Mouse (Mus musculus) Patski (cell line): ENCODE measurements around the gene Tmtc2. TPM values are rescaled to one million over a fixed set of nuclear protein-coding genes. Genes with fewer than 3 reads are reported as not detected.
A peak's percentile ranks its signal among the peaks of the same experiment; 100 is the strongest.

ENCODE experiments used
- ATAC-seq: fragments of 100-300 bp; one replicate; pipeline ENCODE4 v1.8.0; 2021
- CTCF ChIA-PET: fragments of 350-600 bp; sonication (Branson Sonifier 250); formaldehyde crosslinking; loops from one replicate; lab custom pipeline; 2022; ENCODE audit warnings: inconsistent platforms; lab: Charles Lee
- POLR2A ChIA-PET: fragments of 350-600 bp; sonication (Branson Sonifier 250); formaldehyde crosslinking; loops from one replicate; lab custom pipeline; 2022; ENCODE audit warnings: antibody characterized with exemption, inconsistent platforms; lab: Charles Lee
- DNase-seq: peaks from one replicate; pipeline ENCODE4 v3.0.0-alpha.2; 2011; ENCODE audit warnings: low read depth, low spot score
- H3K27me3 ChIP-seq: fragments of 371-371 bp; one replicate; pipeline ENCODE4 v1.5.1; 2021
- CTCF ChIP-seq: fragments of 100-300 bp; IDR thresholded peaks from one replicate; pipeline ENCODE4 v1.5.1; 2021
- in situ Hi-C: fragments of 300-500 bp; cut with MboI; formaldehyde crosslinking; loops from 3 replicates; pipeline ENCODE4 v1.11.1; 2018; ENCODE audit warnings: low pct_unique_long_range_greater_than_20kb, mixed read lengths
- polyA plus RNA-seq: library from polyadenylated mRNA; unstranded; gene quantifications from one replicate; pipeline ENCODE4 v1.2.3, GENCODE M21; 2021

Tmtc2 gene
- polyA plus RNA-seq, 1 experiment from 2014 or later, result 0.77 TPM

DNA sequence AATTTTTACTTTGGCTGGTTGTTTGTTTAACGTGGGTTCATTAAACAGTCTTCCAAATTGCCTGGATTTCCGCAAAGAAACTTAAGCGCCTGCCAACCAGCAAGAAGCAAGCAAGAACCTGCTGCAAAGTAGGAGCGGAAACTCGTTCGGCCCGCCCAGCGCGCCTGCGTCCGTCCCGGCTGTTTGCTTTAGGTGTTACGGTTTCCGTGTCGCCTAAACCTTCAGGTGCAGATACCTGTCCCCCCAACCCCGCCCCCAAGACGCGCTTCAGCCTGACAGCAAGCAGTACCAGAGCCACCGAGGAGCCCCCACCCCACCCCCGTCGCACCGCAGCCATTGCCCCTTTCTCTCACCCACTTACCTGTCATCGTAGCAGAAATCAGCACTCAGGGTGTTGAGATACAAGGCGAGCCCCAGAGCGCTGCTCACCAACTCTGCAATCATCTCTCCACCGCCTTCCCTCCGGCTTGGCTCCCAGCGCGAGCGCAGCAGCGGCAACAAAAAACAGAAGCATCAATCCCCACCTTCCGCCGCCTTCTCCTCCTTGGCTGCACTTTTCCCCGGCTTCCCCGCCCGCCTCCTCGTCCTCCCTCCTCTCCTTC lies 844 bp downstream of the Tmtc2 start:
- in situ Hi-C loops, result loop anchor here (10.0 kb wide), 1 partner anchor 141 kb away; no protein-coding TSS in a partner anchor
- DNase-seq (no peak), ATAC-seq (peak; percentile 6)
- ChIA-PET CTCF (no interaction called here), POLR2A (no interaction called here)
- TF ChIP-seq CTCF, result no peak
- no peaks in the 10 kb centered on the region for H3K27me3 ChIP-seq

- in situ Hi-C loops, result loop anchor here (10.0 kb wide), 1 partner anchor 142 kb away; no protein-coding TSS in a partner anchor
- no peaks in the 10 kb centered on the region for H3K27me3 ChIP-seq
- ChIA-PET CTCF (interaction anchor here (1.2 kb wide), 1 partner anchor 142 kb away, joined by 3 read pairs; no protein-coding TSS in a partner anchor), POLR2A (no interaction called here)
- no peak for TF ChIP-seq CTCF
- DNase-seq, result no peak
- ATAC-seq, result no peak
Measured at GRCm38 (mm10) chr10:105572829-105573228, 1.4 kb downstream of the Tmtc2 start.

GRCm38 (mm10) chr10:105572301-105572700 lies 1.9 kb downstream of the Tmtc2 start:
- POLR2A ChIA-PET, result no interaction called here
- in situ Hi-C loops, result loop anchor here (10.0 kb wide), 1 partner anchor 142 kb away; no protein-coding TSS in a partner anchor
- no peak for TF ChIP-seq CTCF
- CTCF ChIA-PET, result interaction anchor here (1.2 kb wide), 1 partner anchor 143 kb away, joined by 3 read pairs; no protein-coding TSS in a partner anchor
- DNase-seq (no peak), ATAC-seq (no peak)
- no peaks in the 10 kb centered on the region for H3K27me3 ChIP-seq

GRCm38 (mm10) chr10:105571831-105572230 lies 2.4 kb downstream of the Tmtc2 start:
- DNase-seq (no peak), ATAC-seq (no peak)
- TF ChIP-seq CTCF, result no peak
- H3K27me3 ChIP-seq, result no peaks in the 10 kb centered on the region
- CTCF ChIA-PET, result interaction anchor here (1.2 kb wide), 1 partner anchor 143 kb away, joined by 3 read pairs; no protein-coding TSS in a partner anchor
- POLR2A ChIA-PET, result no interaction called here
- in situ Hi-C loops, result loop anchor here (10.0 kb wide), 1 partner anchor 143 kb away; no protein-coding TSS in a partner anchor

DNA sequence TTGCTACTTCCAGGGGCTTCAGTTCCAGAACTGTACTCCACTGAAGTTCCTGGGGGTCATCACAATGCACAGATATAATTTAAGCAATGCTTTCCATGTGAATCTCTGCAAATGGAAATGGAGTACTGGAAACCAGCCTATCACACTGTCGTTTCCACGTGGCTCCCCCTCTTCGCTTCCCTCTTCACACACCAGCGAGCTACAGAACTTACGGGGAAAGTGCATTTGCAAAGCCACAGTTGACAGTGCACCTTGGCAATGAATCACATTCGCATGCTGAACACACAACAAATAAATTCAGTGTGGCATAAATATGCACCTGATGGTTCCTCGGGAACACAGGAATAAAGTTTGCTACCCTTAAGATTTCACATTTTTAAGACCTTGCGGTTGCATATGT lies 3.2 kb downstream of the Tmtc2 start:
- in situ Hi-C loops, result loop anchor here (10.0 kb wide), 1 partner anchor 144 kb away; no protein-coding TSS in a partner anchor
- POLR2A ChIA-PET, result no interaction called here
- no peak for TF ChIP-seq CTCF

DNA sequence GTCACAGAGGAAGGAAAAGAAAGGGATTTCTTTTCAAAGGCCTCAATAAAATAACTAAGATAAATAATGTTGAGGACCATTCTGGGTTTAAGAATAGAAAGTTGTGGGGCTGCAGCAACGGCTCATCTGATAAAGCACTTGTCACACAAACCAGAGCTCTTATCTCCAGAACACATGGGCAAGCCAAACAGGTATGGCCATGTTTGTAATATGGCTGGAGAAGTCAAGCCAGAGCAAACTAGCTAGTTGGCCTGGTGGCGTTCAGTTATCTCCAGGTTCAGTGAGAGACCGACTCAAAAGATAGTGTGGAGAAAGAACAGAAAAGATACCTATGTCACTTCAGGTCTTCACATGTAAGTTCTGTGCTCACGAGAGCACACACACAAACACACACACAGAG lies 4.7 kb downstream of the Tmtc2 start:
- in situ Hi-C loops, result no loop called here

More for the DNA sequence above, 3.2 kb downstream of the Tmtc2 start:
- DNase-seq (no peak), ATAC-seq (no peak)
- CTCF ChIA-PET, result no interaction called here
- no peaks in the 10 kb centered on the region for H3K27me3 ChIP-seq

GRCm38 (mm10) chr10:105567825-105568531 lies 6.3 kb downstream of the Tmtc2 start:
- H3K27me3 ChIP-seq, result no peaks in the 10 kb centered on the region
- ATAC-seq (no peak), DNase-seq (no peak)
- TF ChIP-seq CTCF, result no peak
- ChIA-PET POLR2A (interaction anchor here (0.7 kb wide), 1 partner anchor 20 kb away, joined by 5 read pairs; no protein-coding TSS in a partner anchor), CTCF (interaction anchor here (0.7 kb wide), 1 partner anchor 651 kb away, joined by 3 read pairs; no protein-coding TSS in a partner anchor)
- in situ Hi-C loops, result no loop called here

More for the DNA sequence above, 4.7 kb downstream of the Tmtc2 start:
- no peaks in the 10 kb centered on the region for H3K27me3 ChIP-seq
- no peak for DNase-seq
- CTCF ChIA-PET, result no interaction called here
- ATAC-seq, result no peak
- POLR2A ChIA-PET, result no interaction called here
- no peak for TF ChIP-seq CTCF

DNA sequence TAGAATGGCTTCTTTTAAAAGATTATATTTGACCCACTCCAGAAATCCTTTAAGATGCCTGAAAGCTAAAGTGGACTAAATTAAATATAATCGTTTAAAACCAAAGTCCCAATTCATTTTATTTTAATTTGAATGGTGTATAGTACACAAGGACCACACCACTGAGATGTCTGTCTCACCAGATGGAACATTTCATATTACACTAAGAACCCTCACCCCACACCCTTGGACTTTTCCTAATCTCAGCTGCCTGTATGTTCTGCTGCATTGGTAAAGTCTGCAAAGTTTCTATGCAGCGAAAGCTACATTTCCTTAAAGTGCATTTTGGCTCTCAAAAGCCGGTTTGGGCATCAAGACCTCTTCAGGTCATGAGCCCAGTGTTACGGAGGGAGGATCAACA lies 12.7 kb downstream of the Tmtc2 start:
- POLR2A ChIA-PET, result no interaction called here
- ATAC-seq (no peak), DNase-seq (no peak)
- in situ Hi-C loops, result no loop called here
- no peaks in the 10 kb centered on the region for H3K27me3 ChIP-seq
- no peak for TF ChIP-seq CTCF
- CTCF ChIA-PET, result no interaction called here

- ATAC-seq (no peak), DNase-seq (no peak)
- in situ Hi-C loops, result no loop called here
- no peaks in the 10 kb centered on the region for H3K27me3 ChIP-seq
- CTCF ChIA-PET, result interaction anchor here (1.1 to 1.7 kb wide), 2 partner anchors 9 to 17 kb away, joined by 3 to 8 read pairs; partner anchors contain the start of gene Tmtc2
- no peak for TF ChIP-seq CTCF
- POLR2A ChIA-PET, result no interaction called here
Measured at GRCm38 (mm10) chr10:105557581-105557980, 16.7 kb downstream of the Tmtc2 start.

- in situ Hi-C loops, result no loop called here
- CTCF ChIA-PET, result interaction anchor here (1.1 to 1.7 kb wide), 2 partner anchors 8 to 18 kb away, joined by 3 to 8 read pairs; partner anchors contain the start of gene Tmtc2
Measured at GRCm38 (mm10) chr10:105556890-105557572, 17.2 kb downstream of the Tmtc2 start.

More at GRCm38 (mm10) chr10:105556890-105557572, 17.2 kb downstream of the Tmtc2 start:
- no peak for DNase-seq
- H3K27me3 ChIP-seq, result no peaks in the 10 kb centered on the region
- POLR2A ChIA-PET, result no interaction called here
- no peak for ATAC-seq
- TF ChIP-seq CTCF, result no peak
